Mouse (Mus musculus) thymus, adult 18-20 months (tissue): ENCODE measurements around the gene Klc2.
"Not testable (repeated sequence)": the region's sequence is repeated elsewhere in the genome, so short reads cannot be mapped to it uniquely, and the experiment has no call there.

Experiments used
- DNase-seq, 2 experiments: peaks; one replicate each; pipeline ENCODE4 v3.0.0; 2022; ENCODE audit warnings: mixed read lengths in 2 of 2

Gene Klc2

GRCm38 (mm10) chr19:5098363-5099143, 19.8 kb downstream of the Klc2 start, which contains the start of gene Cnih2:
Cnih2 (minus strand) TSS chr19:5098521.
- DNase-seq, result no peak

GRCm38 (mm10) chr19:5097521-5098362, 20.6 kb downstream of the Klc2 start:
- DNase-seq, result no peak

- no peak for DNase-seq
Measured at GRCm38 (mm10) chr19:5095887-5096474, 22.4 kb downstream of the Klc2 start.

DNA sequence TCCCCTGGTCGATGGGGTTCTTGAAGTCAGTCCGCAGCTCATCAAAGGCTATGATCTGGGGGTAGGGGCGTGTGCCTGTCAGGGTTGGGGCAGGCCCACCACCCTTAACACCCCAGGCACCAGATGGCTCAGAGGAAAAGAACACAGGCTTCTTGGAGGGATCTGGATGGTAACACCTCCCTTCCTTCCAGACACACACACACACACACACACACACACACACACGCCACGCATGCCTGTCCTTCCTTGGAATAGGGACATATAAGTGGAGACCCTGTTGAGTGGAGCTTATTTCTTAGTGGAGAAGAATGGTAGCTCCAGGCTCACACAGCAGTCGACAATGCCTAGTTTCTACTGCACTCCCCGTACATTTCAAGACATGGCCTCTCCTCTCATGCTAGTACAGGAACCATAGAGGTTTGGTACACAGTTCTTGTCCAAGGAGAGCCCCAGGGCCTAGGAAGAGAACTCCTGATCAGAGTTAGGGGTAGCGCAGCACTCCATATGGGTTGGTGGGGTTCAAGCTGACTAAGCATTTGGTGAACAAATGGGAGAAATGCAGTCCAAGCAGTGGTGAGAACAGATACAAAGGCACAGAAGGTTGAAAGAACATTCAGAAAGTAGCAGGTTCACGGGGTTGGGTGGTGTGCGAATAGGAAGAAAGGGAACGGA, 23.5 kb downstream of the Klc2 start:
- DNase-seq, result no peak

GRCm38 (mm10) chr19:5094243-5094632, 24.1 kb downstream of the Klc2 start:
- peak; percentile 68 to 74 for DNase-seq

DNA sequence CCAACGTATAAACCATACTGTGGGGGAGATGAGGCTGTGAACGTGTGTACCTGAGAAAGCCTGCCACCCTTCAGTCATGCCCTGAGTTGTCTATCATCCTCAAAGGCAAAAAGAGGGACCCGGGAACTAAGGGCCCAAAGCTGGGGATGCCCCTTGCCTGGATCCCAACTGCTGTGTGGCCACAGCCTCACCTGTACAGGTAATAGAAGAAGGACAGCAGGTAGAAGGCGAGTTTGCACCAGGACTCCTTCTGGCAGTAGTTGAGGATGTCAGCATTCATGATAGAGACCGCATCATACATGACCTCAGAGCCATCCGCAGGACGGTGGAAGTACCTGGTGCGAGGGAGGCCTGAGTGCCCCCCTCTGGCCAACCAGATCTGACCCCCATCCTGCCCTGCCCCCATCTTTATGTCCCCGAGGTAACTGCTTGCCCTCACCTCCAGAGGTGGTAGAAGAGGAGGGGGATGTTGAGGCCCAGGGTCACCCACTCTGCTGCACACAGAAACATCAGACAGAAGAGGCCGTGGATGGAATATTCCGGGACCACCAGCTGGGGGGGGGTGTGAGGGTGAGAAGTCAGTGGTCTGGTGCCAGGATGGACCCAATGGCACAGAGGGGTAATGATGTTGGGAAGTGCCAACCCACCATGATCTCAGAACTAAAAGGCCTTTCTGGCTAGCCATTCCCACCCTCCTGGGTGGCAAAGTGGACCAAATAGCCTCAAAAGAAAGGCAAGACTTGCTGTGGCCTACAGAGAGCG, 24.7 kb downstream of the Klc2 start:
- no peak for DNase-seq

GRCm38 (mm10) chr19:5092083-5092482, 26.3 kb downstream of the Klc2 start:
- DNase-seq, result no peak

- DNase-seq, result no peak
Measured at GRCm38 (mm10) chr19:5089324-5089723, 29.0 kb downstream of the Klc2 start.

DNA sequence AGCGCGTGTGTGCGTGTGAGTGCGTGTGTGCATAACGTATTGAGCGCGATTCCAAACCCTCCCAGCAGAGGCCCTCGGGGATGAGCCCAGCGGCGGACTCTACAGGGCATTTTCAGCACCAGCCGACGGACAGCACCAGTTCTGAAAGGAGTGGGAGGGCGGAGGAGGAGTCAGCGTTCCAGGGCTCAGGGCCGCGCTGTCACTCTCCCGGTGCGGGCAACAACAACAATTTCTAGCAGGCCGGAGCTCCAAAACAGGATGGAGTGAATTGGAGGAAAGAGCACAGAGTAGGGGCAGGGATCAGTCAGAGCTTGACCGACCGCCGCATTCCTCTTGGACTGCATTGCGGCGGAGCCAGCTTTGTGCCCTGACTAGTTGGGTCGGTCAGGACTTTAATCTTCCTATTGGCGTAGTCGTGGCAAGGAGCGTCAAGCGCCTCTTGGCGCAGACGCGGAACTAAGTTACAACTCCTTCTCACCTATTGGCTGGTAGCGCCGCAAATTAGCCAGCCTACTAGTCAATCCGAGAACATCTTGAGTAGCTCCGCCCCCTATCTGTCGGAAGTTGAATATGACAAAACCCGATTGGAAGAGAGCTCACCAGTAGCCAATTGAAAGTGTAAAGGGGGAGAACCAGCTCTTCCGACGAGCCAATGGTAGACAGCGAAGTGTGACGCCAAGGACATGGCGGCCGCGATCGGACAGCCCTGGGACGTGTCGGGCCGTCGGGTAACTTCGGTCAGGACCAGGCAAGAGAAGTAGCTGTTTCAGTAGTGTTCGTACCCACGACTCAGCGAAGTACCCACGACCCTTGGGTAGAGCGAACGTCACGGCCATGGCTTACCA, 30.3 kb downstream of the Klc2 start, which contains the start of gene Yif1a:
Gene Yif1a, plus strand, starts transcription at position 655 of the 845 bp plus-strand sequence.
- peak; percentile 82 to 95 for DNase-seq

DNA sequence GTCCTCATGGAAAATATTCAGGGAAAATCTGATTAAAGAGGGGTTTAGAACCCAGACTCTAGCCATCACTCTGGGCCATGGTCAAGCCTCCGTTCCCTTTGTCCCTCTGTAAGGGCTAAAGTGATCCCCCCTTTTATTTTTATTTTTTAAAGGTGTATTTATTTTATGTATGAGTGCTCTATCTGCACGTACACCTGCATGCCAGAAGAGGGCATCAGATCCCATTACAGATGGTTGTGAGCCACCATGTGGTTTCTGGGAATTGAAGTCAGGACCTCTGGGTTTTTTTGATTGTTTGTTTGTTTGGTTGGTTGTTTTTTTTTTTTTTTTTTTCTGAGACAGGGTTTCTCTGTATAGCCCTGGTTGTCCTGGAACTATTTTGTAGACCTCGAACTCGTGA, 31.8 kb downstream of the Klc2 start:
- DNase-seq, result not testable (repeated sequence)

GRCm38 (mm10) chr19:5085145-5085863, 33.1 kb downstream of the Klc2 start, which contains the start of gene Tmem151a:
Tmem151a (minus strand) TSS chr19:5085531.
- no peak for DNase-seq

DNA sequence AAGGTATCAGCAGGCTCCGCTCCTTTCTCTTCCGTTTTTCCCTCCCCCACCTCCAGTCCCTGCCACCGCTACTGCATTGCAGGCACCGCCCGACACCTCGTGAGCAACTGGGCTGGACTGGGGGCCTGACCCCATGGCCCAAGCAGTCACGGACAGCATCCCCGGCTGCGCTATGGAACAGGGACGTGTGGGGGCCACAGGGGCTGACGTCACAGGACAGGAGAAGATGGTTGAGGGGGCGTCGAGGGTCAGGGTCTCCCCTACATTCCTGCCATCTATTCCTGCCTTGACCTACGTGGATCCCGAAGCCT, 33.6 kb downstream of the Klc2 start:
- no peak for DNase-seq

GRCm38 (mm10) chr19:5083961-5084833, 34.2 kb downstream of the Klc2 start:
- DNase-seq, result no peak

- no peak for DNase-seq
Measured at GRCm38 (mm10) chr19:5082596-5082995, 35.8 kb downstream of the Klc2 start.

DNA sequence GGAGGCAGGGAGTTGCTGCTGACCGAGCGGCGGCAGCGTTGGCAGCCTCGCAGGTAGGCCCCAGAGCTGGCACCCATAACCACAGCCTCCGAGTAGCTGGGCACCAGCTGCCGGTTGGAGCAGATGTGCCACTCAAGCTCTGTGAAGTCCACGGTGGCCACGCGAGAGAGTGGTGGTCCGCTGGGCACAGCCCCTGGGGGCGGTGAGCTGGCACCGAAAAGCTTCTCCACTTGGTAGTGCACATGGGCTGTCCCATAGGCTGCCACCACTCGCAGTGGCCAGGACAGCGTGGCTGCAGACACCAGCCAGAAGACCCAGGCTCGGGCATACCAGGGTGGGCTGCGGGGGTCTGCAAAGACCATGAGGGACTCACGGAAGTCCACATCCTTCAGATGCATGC, 36.4 kb downstream of the Klc2 start:
- DNase-seq, result no peak

DNA sequence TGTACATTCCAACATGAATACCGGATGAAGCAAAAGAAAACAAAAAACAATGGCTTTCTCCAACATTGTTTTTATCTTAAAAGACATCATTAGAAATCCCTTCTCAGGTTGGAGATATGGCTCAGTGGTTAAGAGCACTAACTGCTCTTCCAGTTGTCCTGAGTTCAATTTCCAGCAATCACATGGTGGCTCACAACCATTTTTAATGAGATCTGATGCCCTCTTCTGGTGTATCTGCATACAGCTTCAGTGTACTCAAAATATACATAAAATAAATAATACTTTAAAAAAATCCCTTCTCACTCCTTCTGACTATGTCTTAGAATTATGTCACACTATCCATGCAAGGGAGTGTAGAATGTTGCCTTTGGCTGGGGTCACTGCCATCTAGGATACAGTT, 39.1 kb downstream of the Klc2 start:
- no peak for DNase-seq

- DNase-seq, result no peak
Measured at GRCm38 (mm10) chr19:5073518-5073917, 44.8 kb downstream of the Klc2 start.

DNA sequence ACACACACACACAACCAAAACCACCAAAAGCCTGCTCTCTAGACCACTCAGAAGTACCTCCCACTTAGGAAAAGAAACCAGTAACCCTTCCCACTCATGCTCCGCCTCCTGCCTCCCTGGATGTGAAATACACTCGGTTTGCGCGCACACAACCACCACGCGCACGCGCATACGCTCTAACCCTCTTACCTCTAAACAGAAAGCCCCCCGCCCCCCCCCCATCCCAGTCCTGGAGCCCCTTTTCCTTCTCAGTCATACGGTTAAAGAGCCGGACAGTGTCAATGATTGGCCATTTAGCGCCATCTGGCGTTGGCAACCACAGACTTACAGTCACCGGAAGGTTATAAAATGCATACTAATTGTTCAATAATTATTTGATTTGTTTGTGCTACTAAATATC, 45.3 kb downstream of the Klc2 start:
- DNase-seq, result no peak

DNA sequence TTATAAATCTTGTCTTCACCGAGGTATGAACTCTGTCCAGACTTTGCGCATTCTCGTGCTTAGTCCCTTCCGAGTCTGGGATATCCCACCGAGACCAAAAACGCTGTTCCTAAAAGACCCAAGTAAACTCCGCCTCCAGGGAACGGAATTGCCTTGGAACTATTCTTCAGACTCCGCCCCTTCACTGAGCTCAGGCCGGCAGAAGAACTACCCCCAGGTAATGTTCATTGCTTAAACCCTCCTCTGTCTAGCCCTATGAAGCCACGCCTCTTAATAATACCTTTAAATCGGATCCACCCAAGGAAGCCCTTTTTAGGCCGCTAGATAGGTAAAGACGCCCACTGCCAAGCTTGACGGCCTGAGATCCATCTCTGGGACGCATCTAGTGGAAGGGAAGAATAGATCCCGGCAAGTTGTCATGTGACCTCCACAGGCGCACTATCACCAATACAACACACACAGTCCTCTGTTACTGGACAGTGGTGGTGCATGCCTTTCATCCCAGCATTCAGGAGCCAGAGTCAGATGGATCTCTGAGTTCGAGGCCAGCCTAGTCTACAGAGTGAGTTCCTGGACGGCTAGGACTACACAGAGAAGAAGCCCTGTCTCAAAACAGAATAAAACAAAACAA, 45.9 kb downstream of the Klc2 start:
- DNase-seq, result no peak
